Mouse (Mus musculus): ENCODE data around the gene 1700003E16Rik.

GRCm38 (mm10) chr6:83193571-83193970, 37.4 kb downstream of the 1700003E16Rik start:
- TF ChIP-seq POLR2AphosphoS2 (IDR thresholded peaks at IDR 0.05; ENCODE audit: insufficient read length, low read depth) (no peak), SRF (IDR thresholded peaks at IDR 0.05; ENCODE audit: control insufficient read depth, insufficient read length, low read depth) (no peak), POLR2A (IDR thresholded peaks at IDR 0.05; ENCODE audit: insufficient read length, low read depth) (no peak), USF1 (IDR thresholded peaks at IDR 0.05; ENCODE audit: low read depth) (no peak), TCF12 (IDR thresholded peaks at IDR 0.05; ENCODE audit: insufficient read depth, poor library complexity, severe bottlenecking) (no peak)

Measured in myocyte (in vitro differentiated cells).